Mouse (Mus musculus): ENCODE results near the gene Zfp61.
"Not testable (repeated sequence)": the region's sequence is repeated elsewhere in the genome, so short reads cannot be mapped to it uniquely, and the experiment has no call there.

Gene Zfp61

DNA sequence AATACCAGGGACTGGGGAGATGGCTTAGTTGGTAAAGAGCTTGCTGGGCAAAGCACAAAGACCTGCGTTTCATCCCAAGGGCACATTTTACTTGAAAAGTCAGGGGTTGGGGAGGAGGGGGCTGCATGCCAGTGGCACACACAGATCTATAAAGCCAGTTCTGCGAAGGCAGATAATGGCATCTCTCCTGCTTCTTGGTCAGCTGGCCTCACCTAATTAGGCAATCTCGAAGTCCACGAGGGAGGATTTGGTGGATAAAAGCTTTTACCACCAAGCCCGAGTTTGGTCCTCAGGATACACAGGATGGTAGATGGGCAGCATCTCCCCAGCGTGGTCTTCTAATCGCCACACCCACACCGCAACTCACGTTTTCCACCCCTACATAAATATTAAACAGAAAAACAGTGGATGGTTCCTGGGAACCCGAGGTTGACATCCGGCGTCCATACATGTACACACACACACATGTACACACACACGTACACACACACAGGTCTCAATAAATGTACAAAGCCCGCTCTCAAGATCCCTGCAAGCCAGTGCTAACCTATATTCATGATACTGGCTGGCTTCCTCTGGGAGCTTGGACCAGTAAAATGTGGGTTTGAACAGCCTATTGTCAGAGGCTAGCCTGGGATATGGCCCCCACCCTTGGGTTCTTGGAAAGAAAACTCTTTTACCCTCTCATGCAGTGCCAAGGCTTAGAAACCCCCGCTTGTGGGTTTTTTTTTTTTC lies 3.5 kb downstream of the Zfp61 start:
- no peak for DNase-seq (ENCODE audit: low read depth, low spot score)

DNA sequence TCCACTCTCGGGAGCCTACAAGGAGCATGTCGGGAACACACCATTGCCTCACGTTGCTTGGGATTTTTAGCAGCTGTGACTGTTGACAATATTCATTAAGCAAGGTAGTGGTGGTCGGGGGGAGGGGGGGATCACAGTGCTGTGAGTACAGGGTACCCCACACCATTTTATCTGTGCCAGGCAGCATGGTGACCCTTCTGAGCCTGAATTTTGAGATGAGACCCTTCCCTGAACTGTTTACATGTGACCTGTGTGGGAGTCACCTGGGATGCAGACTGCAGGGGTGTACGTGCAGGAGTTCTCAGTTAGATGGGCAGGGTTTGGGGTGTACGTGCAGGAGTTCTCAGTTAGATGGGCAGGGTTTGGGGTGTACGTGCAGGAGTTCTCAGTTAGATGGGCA lies 4.6 kb downstream of the Zfp61 start:
- DNase-seq (ENCODE audit: low read depth, low spot score), result no peak

DNA sequence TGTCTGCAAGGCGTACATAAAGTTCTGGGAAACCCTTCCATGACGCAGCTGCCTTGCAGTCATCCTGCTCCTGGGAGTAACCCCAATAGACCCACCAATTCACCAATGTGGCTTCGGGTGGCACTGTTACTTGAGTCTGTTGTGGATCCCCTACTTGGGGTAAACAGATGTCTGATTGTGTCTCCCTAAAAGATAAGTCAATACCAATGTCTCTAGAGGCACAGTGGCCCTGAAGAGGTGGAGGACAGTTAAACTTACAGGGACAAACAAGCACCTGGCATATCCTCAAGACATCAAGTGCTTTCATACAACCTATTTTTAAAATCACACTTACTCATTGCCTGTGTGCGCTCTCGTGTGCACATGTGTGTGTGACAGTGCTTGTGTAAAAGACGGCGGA lies 5.7 kb downstream of the Zfp61 start:
- DNase-seq (ENCODE audit: low read depth, low spot score), result no peak

DNA sequence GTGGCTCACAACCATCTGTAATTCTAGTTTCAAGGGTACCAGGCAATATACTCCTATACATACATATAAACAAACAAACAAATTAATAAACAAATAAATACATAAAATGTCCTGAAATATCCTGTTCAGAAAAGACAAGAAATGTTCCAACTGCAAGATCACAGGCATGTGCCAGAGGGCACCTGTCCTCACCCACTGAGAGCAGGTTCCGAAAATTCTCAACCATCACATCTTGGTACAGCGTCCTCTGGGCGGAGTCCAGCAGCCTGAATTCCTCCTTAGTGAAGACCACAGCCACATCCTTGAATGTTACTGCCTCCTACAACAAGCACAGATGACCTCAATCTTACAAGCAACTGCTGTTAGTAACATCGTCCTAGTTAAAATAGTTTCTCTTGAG lies 6.3 kb downstream of the Zfp61 start:
- DNase-seq (ENCODE audit: low read depth, low spot score), result no peak

DNA sequence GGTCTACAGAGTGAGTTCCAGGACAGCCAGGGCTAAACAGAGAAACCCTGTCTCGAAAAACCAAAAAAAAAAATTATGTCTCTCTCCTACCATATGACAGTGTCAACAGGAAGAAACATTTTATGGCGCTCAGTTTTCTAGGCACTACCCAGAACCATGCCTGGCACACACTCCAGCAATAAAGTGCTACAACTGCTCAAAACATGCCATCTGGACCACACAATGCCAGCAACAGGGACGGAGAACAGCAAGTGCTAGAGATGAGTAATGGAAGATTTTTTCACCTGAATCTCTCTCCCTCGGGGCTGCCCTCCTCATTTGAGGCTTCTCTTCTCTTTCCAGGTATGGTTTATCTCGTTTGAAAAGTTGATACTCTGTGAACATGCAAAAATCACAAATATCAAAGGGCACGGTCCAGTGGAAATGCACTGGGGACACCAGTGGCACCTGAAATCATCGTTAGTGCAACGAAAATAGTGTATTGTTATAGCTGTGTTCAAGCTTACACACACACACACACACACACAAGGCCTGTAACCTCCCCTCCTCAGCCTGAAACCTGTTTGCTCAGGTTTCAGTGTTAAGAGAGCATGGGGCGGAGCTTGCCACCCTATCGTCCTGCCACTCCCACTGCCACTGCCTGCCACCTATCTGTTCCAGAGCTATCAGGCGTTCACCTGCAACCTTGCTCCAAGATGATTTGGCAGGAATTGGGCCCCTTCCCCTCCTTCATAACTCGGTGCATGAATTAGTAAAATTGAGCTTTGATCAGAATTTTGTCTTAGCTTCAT lies 7.8 kb downstream of the Zfp61 start:
- no peak for DNase-seq (ENCODE audit: low read depth, low spot score)

DNA sequence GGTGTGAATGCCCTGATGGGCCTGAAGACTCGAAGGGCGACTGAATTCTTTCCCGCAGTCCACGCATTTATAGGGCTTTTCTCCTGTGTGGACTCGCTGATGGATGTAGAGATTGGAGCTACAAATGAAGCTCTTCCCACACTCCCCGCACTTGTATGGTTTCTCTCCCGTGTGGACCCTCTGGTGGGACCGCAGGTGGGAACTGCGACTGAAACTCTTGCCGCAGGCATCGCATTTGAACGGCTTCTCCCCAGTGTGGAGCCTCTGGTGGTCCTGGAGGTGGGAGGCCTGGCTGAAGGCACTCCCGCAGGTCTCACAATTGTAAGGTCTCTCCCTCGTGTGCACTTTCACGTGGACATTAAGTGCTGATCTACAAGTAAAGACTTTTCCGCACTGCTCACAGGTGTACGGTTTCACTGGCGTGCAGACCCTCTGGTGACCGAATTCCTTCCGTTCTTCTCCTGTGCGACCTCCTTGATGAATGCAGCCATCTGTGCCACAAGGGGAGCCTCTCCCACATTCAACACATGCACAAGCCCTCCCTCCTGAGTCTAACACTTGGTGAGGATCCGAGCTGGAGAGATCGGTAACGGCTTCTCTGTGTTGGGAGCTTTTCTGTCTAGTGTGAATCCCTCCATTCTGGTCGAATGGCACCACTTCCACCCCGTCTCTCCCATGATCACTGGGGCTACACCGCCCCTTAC lies 9.5 kb downstream of the Zfp61 start:
- no peak for DNase-seq (ENCODE audit: low read depth, low spot score)

DNA sequence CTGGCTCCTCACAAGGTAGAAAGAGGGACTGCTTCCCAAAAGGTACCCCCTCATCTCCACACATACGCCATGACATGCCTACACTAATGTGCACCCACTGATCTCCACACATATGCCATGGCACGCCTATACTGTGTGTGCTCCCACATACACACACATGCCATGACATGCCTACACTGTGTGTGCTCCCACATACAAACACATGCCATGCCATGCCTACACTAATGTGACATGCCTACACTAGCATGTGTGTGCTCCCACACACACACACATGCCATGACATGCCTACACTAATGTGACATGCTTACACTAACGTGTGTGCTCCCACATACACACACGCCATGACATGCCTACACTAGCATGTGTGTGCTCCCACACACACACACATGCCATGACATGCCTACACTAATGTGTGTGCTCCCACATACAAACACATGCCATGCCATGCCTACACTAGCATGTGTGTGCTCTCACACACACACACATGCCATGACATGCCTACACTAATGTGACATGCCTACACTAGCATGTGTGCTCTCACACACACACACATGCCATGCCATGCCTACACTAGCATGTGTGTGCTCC lies 10.8 kb downstream of the Zfp61 start:
- no peak for DNase-seq (ENCODE audit: low read depth, low spot score)

DNA sequence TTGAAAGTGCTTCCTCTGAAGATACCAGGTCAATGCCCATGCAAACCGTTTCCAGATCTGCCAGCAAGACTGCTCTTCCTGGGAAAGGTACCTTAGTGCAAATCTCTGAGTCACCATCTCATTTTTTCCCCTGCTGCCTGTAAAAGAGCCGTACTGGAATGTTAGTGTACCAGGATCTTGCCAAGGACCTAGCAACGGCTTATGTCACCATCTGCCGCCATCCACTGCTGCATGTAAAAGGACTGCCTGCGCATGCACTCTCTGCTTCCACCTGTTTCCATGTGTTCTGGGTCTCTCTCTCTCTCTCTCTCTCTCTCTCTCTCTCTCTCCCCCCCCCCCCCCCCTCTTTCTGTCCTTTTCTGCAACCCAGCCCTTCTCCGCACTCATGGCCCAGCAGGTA lies 12.5 kb downstream of the Zfp61 start:
- DNase-seq (ENCODE audit: low read depth, low spot score), result no peak

DNA sequence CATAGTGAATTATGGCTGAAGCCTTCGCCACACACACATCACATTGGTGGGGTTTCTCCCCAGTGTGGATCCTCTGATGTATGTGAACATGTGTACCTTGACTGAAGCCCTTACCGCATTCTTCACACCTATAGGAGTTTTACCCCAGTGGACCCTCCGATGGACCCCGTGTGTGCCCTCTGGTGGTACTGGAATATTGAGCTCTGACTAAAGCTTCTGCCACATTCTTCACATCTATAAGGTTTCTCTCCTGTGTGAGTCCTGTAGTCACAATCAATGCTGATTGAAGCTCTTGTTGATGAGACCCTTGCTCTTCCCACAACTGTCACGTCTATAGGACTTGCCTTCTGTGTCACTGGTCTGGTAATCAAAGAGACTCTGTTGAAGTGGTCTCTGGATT lies 13.4 kb downstream of the Zfp61 start:
- DNase-seq (ENCODE audit: low read depth, low spot score), result no peak

DNA sequence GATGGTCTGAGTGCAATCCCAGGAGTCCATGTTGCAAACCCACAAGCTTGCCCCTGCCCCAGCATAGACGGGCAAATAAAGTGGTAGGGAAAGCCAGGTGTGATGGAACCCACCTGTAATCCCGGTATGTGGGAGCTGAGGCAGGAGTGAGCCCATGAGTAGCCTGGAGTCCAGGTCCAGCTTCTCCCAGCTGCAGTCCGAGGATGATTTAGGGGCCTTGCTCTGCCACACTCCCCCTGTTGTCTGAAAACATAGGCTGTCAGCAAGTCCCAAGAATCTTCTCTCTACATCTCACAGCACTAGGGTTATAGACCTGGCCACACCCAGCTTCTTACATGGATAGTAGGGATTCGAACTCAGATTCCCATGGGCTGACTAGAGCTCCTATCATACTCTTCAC lies 14.1 kb downstream of the Zfp61 start:
- DNase-seq (ENCODE audit: low read depth, low spot score), result no peak

DNA sequence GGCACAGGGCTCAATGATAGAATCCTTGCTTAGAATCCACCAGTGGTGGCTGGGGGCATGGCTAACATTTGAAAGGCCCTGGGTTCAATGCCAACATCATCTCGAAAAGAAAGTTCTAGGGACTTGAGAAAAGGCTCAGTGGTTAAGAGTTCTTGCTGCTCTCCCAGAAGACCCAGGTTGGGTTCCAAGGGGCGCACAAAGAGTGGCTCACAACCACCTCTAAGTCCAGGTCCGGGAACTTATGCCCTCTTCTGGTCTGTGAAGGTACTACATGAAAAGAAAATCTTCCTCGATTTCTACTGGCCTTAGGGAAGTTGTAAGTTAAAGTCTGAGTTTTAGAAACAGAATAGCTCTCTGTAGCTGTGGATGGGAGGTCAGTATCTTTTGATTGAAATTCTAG lies 14.9 kb downstream of the Zfp61 start:
- DNase-seq (ENCODE audit: low read depth, low spot score), result peak; percentile 33

DNA sequence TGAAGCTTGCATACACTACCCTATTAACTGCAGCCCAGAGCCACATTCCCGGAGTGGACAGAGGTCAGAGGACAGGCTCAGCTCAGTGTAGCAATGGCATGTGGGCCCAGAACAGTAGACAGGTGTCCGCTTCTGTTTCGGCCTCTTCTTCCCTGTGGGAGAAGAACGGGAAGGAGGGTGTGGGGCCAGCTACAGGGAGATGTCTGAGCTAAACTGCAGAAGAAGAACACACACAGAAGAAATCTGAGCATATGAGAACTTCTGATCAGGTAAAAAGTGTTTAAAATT lies 20.2 kb downstream of the Zfp61 start:
- no peak for DNase-seq (ENCODE audit: low read depth, low spot score)

DNA sequence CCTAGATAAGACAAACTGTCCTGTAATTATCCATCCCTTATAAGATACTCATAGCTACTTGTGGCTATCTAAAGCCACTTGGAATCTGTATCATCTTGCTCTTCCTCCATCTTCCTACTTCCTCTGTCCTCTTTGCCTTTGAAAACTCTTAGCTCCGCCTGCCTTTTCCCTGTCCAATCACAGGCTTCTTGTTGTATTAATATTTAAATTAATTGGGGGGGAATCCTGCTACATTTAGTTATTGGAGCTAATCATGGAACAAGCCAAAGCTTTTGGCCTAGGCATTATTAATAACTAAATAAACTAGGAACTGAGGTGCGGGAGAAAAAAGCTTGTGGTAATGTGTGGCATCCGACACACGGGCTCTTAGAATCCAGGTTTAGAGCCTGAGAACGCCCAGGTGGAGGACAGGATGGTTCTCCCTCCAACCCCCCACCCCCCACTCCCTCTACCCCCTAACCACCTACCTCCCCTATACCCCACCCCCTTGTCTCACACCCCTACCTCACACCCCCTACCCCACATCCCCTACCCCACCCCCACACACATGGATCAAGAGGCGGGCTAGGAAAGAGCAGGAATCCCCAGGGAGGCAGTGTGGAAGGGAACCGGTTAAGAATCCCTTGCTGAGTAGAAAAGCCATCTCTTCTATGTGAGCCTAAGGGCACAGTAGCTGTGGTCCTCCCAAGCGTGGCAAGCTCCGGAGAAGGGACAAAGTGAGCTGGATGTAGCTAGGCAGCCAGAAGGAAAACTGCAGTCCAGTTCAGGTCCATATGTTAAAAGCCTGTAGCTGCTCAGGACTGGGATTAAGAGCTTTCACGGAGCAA lies 20.8 kb downstream of the Zfp61 start:
- DNase-seq (ENCODE audit: low read depth, low spot score), result no peak

DNA sequence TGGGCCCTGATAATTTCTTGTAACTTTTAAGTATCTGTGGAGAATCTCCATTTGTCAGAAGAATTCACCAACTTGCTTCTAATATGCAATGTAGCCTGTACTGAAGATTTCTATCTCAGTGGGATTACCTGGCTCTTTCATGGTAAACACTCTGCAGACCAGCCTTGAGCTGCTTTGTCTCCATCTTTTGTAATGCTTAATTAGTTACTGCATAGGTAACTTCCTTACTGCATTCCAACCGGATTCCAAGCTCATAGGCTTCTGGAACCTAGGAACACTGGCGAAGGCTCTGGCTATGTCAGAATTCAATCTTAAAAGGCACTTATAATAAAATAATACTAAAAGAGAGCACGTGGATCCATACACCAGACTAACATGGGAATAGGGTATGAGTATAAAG lies 22.3 kb downstream of the Zfp61 start:
- DNase-seq (ENCODE audit: low read depth, low spot score), result not testable (repeated sequence)

DNA sequence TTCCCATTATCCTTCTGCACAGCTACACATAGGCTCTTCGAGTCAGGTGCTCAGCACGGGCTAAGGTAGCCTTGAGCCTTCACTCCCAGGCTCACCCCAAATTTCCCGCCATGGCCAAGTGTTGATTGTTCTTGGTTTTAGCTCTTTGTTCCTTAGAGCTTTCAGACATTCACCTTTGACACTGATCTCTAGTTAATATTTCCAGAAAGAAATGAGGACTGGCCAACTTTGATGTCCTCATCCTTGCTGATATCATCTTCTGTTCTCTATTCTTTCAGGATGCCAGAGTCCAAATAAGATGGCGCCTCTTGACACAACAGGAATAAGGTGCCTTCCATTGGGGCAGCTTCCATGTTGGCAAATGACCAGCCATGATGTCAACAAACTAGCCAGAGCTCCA lies 26.6 kb downstream of the Zfp61 start:
- DNase-seq (ENCODE audit: low read depth, low spot score), result no peak

DNA sequence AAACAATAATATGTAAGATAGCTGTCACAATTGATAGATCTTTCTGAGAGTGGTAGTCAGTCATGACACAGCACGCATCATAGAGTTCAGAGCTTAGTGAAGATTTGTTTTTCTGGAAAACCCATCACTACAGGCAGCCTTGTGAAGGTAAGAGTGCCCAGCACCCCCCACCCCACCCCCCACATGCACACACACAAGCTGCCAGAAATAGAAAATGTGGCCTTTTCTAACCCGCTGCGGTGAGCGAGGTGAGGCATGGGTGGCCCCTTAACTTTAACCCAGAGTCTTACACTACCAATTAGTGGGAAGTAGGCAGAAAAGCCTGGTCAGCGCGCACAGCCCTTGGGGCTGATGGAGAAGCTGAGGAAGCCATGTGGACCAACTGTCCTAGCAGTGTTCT lies 29.8 kb downstream of the Zfp61 start:
- DNase-seq (ENCODE audit: low read depth, low spot score), result no peak

DNA sequence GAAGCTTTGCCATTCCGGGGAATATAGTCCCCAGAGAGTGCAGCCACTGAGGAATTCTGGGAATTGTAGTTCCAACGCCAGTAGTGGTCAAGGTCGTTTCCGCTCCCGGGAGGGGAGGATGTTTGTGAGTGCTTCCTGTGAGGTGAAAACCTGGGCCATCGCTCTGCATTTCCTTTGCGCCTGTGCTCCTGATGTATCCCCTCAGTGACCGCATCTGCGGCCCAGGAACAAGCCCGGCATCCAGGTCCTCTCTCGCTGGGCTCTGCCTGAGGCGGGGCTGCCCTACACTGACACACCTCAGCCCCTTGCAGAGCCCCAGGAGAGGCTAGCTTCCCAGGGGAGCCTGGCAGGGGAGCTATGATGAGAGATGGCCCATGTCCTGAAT lies 30.8 kb downstream of the Zfp61 start, which contains the start of gene Zfp93:
Gene Zfp93 (plus strand): TSS at position 133 of the 385 bp plus-strand sequence.
- DNase-seq (ENCODE audit: low read depth, low spot score), result no peak

DNA sequence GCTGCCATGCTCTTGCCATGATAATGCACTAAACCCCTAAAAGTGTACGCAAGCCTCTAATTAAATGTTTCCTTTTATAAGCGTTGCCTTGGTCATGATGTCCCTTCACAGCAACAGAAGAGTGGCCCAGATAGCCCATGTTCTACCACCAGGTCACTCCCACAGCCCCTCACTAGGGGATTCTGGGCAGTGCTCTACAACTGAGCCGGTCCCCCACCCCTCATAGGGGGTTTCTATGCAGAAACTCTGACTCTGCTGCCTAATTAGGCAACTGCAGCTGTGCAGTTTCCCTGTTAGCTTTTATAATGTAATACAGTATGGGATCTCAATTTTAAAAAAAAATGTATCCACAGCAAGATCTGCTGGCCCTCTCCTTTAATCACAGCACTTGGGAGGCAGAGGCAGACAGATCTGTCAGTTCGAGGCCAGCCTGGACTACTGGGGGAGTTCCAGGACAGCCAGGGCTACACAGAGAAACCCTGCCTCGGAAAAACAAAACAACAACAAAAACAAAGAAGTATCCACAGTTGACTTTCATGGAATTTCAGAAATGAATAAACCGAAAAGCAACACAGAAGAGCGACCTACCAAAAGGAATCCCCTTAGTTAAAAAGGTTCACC lies 31.3 kb downstream of the Zfp61 start:
- no peak for DNase-seq (ENCODE audit: low read depth, low spot score)

DNA sequence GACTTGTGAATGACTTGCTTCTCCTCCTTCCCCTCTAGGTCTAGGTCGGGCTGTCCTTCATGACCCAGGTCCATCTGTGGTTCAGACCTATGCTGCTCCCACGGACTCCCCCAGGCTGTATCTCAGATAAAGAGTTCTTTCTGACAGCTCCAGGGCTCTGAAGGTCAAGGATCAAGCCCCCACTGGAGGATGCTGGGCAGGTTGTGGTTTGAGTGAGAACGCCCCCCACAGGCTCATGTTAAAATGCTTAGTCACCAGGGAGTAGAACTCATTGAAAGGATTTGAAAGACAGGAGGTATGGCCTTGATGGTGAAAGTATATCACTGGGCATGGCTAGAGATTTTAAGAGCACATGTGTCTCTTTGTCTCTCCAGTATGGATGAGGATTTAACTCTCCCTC lies 31.8 kb downstream of the Zfp61 start:
- no peak for DNase-seq (ENCODE audit: low read depth, low spot score)

DNA sequence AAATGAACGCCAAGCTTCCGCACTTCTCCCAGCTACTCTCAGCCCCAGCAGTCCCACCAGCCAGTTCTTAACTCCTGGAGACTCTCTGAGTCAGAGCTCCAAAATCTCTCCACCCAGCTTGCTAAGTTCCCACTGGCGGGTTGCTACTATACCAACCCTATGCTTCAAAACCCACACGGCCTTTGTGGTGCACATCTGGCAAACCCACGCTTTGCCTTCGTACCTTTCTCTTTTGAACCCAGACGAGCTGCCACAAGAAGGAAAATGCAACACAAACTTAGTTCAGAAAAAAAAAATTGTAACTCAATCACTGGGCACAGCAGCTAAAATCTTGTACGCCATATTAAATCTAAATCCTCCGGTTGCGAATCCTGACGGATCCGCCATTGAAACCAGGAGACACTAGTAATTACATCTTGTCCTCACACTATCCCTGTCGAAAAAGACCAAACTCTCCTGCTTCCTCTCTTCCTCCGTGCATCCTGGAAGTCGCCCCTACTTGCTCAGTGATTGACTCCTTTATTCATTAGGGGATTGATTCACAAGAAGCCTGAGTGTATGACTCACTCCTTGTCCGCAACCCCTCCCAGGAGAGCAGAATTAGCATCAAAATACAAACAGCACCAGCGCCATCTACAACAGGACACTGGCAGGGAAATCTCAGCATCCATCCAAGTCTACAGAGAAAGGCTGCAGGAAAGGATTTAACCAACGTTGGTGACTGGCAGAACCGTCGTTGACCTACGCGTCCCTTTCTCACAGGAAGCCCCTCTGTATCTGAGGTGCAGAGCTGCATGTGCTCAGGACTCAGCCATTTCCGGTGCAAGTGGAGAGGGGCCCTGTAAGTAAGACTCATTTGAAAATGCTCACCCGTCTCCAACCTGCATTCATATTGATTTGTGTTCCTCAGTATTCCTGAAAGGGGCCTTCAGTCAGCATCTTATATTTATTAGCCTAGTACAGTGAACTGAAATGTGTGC lies 32.6 kb downstream of the Zfp61 start:
- no peak for DNase-seq (ENCODE audit: low read depth, low spot score)
